18 mouse cellular contexts compared by ENCODE assay signal in genomic region chr6:144547141-144547540, GRCm38 (mm10).
A peak's percentile ranks its signal among the peaks of the same experiment; 100 is the strongest.
DNase-seq lines count a peak whose midpoint lies in the region; ATAC-seq and TF ChIP-seq lines count a peak whose summit lies in the region.
"Had no signal": no experiment of that assay in that cellular context is flagged by ENCODE, and none has a peak within 500 bp of the region (broad histone marks: within the 10 kb centered on the region; RNA-seq: fewer than 3 reads in every experiment).

No protein-coding gene starts in this region.

- H3K27ac ChIP-seq in forebrain, postnatal 0 days (ENCODE audit: low read depth, low read length): no peak overlapping the region
- H3K27ac ChIP-seq in forebrain, embryonic 15.5 days (replicated peaks): no peak overlapping the region
- no peak overlapping the region for H3K27ac ChIP-seq in liver, postnatal 0 days (ENCODE audit: low read depth)
- H3K27ac ChIP-seq in liver, embryonic 11.5 days (ENCODE audit: low read depth, low read length): no peak overlapping the region
- H3K27ac ChIP-seq: forebrain, embryonic 10.5 days; limb, embryonic 13.5 days; liver, embryonic 15.5 days had no signal

- H3K4me2 ChIP-seq in forebrain, postnatal 0 days (ENCODE audit: low read depth): no peak overlapping the region
- H3K4me2 ChIP-seq in forebrain, embryonic 15.5 days (replicated peaks): no peak overlapping the region
- H3K4me2 ChIP-seq in liver, postnatal 0 days (ENCODE audit: low read depth, low read length): no peak overlapping the region
- no peak overlapping the region for H3K4me2 ChIP-seq in liver, embryonic 11.5 days
- H3K4me2 ChIP-seq: limb, embryonic 13.5 days; liver, embryonic 15.5 days had no signal

- no peak for DNase-seq in forebrain, postnatal 0 days
- no peak for DNase-seq in liver, postnatal 0 days
- DNase-seq in liver, embryonic 11.5 days (ENCODE audit: low spot score): no peak
- peak; percentile 20 for DNase-seq in NIH3T3 (ENCODE audit: low read depth)
- DNase-seq in splenic B cell, adult 2 months (ENCODE audit: low read depth, low spot score): peak; percentile 22
- DNase-seq in adrenal gland, adult 18-20 months (ENCODE audit: low spot score in 2 of 2): no peak
- DNase-seq: cerebellum, adult 8-10 months; heart, adult 18-20 months; kidney, postnatal 4 days; lung, postnatal 36 days; retina, postnatal 1 day; thymus, postnatal 36 days had no signal

- H3K27me3 ChIP-seq in forebrain, postnatal 0 days (ENCODE audit: insufficient read depth, low read length): no peaks in the 10 kb centered on the region
- H3K27me3 ChIP-seq in forebrain, embryonic 15.5 days: no peaks in the 10 kb centered on the region
- H3K27me3 ChIP-seq in liver, postnatal 0 days (ENCODE audit: insufficient read depth, low read length): no peaks in the 10 kb centered on the region
- H3K27me3 ChIP-seq in liver, embryonic 11.5 days (replicated peaks; ENCODE audit: control insufficient read depth, insufficient read depth, low read length): no peaks in the 10 kb centered on the region
- no peaks in the 10 kb centered on the region for H3K27me3 ChIP-seq in splenic B cell, adult 2 months (ENCODE audit: control insufficient read depth, insufficient read depth, low read length, poor library complexity, severe bottlenecking)
- H3K27me3 ChIP-seq: limb, embryonic 13.5 days; liver, embryonic 15.5 days had no signal

- no peaks in the 10 kb centered on the region for H3K4me1 ChIP-seq in forebrain, postnatal 0 days (ENCODE audit: insufficient read depth)
- H3K4me1 ChIP-seq in forebrain, embryonic 15.5 days: no peaks in the 10 kb centered on the region
- H3K4me1 ChIP-seq in liver, postnatal 0 days (ENCODE audit: insufficient read depth): no peaks in the 10 kb centered on the region
- no peaks in the 10 kb centered on the region for H3K4me1 ChIP-seq in liver, embryonic 11.5 days (replicated peaks; ENCODE audit: control insufficient read depth, insufficient read depth, low read length)
- H3K4me1 ChIP-seq: limb, embryonic 13.5 days; liver, embryonic 15.5 days had no signal

- TF ChIP-seq CTCF in forebrain, postnatal 0 days (IDR thresholded peaks at IDR 0.05; ENCODE audit: low read depth): peak; percentile 32; the same call in 1 of the 2 replicates
- 0 out of 2 replicates have a peak, but pooled peaks have one; percentile 17 for TF ChIP-seq CTCF in liver, postnatal 0 days (IDR thresholded peaks at IDR 0.05; ENCODE audit: low read depth)

- no peak overlapping the region for H3K4me3 ChIP-seq in forebrain, postnatal 0 days (ENCODE audit: low read depth, low read length)
- no peak overlapping the region for H3K4me3 ChIP-seq in forebrain, embryonic 15.5 days
- no peak overlapping the region for H3K4me3 ChIP-seq in liver, postnatal 0 days (ENCODE audit: low read depth, low read length)
- no peak overlapping the region for H3K4me3 ChIP-seq in liver, embryonic 11.5 days (ENCODE audit: low read depth, low read length)
- H3K4me3 ChIP-seq: forebrain, embryonic 10.5 days; limb, embryonic 13.5 days; liver, embryonic 15.5 days had no signal

- no peaks in the 10 kb centered on the region for H3K9me3 ChIP-seq in forebrain, postnatal 0 days (ENCODE audit: low read length)
- no peaks in the 10 kb centered on the region for H3K9me3 ChIP-seq in forebrain, embryonic 15.5 days
- H3K9me3 ChIP-seq in liver, postnatal 0 days (ENCODE audit: low read length): peaks cover 3% of the 10 kb centered on the region; the same call in 1 of the 2 replicates
- H3K9me3 ChIP-seq in liver, embryonic 11.5 days (ENCODE audit: control insufficient read depth, low read length): no peaks in the 10 kb centered on the region
- H3K9me3 ChIP-seq: forebrain, embryonic 10.5 days; liver, embryonic 15.5 days had no signal

- no peaks in the 10 kb centered on the region for H3K36me3 ChIP-seq in forebrain, postnatal 0 days (ENCODE audit: insufficient read depth)
- no peaks in the 10 kb centered on the region for H3K36me3 ChIP-seq in forebrain, embryonic 15.5 days
- no peaks in the 10 kb centered on the region for H3K36me3 ChIP-seq in liver, postnatal 0 days (replicated peaks; ENCODE audit: insufficient read depth, low read length)
- H3K36me3 ChIP-seq in liver, embryonic 11.5 days (ENCODE audit: control insufficient read depth, insufficient read depth, low read length): no peaks in the 10 kb centered on the region
- no peaks in the 10 kb centered on the region for H3K36me3 ChIP-seq in splenic B cell, adult 2 months (ENCODE audit: control insufficient read depth, insufficient read depth, low read length, poor library complexity, severe bottlenecking)
- H3K36me3 ChIP-seq: forebrain, embryonic 10.5 days; limb, embryonic 13.5 days; liver, embryonic 15.5 days had no signal

- ATAC-seq in forebrain, postnatal 0 days: no peak
- no peak for ATAC-seq in forebrain, embryonic 15.5 days (replicated peaks)
- no peak for ATAC-seq in liver, postnatal 0 days
- no peak for ATAC-seq in liver, embryonic 11.5 days (replicated peaks; ENCODE audit: low FRiP score)
- ATAC-seq in inflammation-experienced regulatory T-cells, adult 6 months: no peak
- ATAC-seq: midbrain, embryonic 16.5 days had no signal

- H3K9ac ChIP-seq in forebrain, postnatal 0 days: no peak overlapping the region
- no peak overlapping the region for H3K9ac ChIP-seq in forebrain, embryonic 15.5 days (replicated peaks)
- H3K9ac ChIP-seq in liver, postnatal 0 days (replicated peaks): no peak overlapping the region
- no peak overlapping the region for H3K9ac ChIP-seq in liver, embryonic 11.5 days (ENCODE audit: low read depth, low read length)
- H3K9ac ChIP-seq: limb, embryonic 13.5 days; liver, embryonic 15.5 days had no signal

- no peak for TF ChIP-seq EP300 in liver, postnatal 0 days (IDR thresholded peaks at IDR 0.05; ENCODE audit: low read depth)

Comparison
In these comparisons a context has a peak if more than half of its experiments do, and no peak if none do; other contexts are left out.
1. DNase-seq: peak in NIH3T3 (single experiment) and splenic B cell, adult 2 months (single experiment); none in forebrain, postnatal 0 days (single experiment), liver, postnatal 0 days (single experiment), liver, embryonic 11.5 days (single experiment) and adrenal gland, adult 18-20 months (0 of 2).